Mouse (Mus musculus): ENCODE measurements around the gene Gab1. TPM values are rescaled to one million over a fixed set of nuclear protein-coding genes. Genes with fewer than 3 reads are reported as not detected.

The Gab1 gene
- 0.43 to 0.49 TPM in 2 of 3 replicates, not detected in the other for total RNA-seq (2017)

GRCm38 (mm10) chr8:80880196-80881106, at the start of gene Gab1:
TSS of gene Gab1 (minus strand) at chr8:80880519.
- ATAC-seq (replicated peaks; ENCODE audit: insufficient number of reproducible peaks, low FRiP score, low TSS enrichment, poor library complexity, severe bottlenecking): no peak

- ATAC-seq (replicated peaks; ENCODE audit: insufficient number of reproducible peaks, low FRiP score, low TSS enrichment, poor library complexity, severe bottlenecking): no peak
These were observed 48.5 kb upstream of the Gab1 start for GRCm38 (mm10) chr8:80928770-80929169.

- no peak for ATAC-seq (replicated peaks; ENCODE audit: insufficient number of reproducible peaks, low FRiP score, low TSS enrichment, poor library complexity, severe bottlenecking)
These were observed 43.5 kb upstream of the Gab1 start for GRCm38 (mm10) chr8:80923794-80924316.

- no peak for ATAC-seq (replicated peaks; ENCODE audit: insufficient number of reproducible peaks, low FRiP score, low TSS enrichment, poor library complexity, severe bottlenecking)
These were observed 42.3 kb upstream of the Gab1 start for GRCm38 (mm10) chr8:80922642-80923041.

GRCm38 (mm10) chr8:80919130-80919529, 38.8 kb upstream of the Gab1 start:
- ATAC-seq (replicated peaks; ENCODE audit: insufficient number of reproducible peaks, low FRiP score, low TSS enrichment, poor library complexity, severe bottlenecking): peak; percentile 66

GRCm38 (mm10) chr8:80918531-80918930, 38.2 kb upstream of the Gab1 start:
- no peak for ATAC-seq (replicated peaks; ENCODE audit: insufficient number of reproducible peaks, low FRiP score, low TSS enrichment, poor library complexity, severe bottlenecking)

- no peak for ATAC-seq (replicated peaks; ENCODE audit: insufficient number of reproducible peaks, low FRiP score, low TSS enrichment, poor library complexity, severe bottlenecking)
These were observed 36.3 kb upstream of the Gab1 start for GRCm38 (mm10) chr8:80916463-80917235.

- ATAC-seq (replicated peaks; ENCODE audit: insufficient number of reproducible peaks, low FRiP score, low TSS enrichment, poor library complexity, severe bottlenecking): no peak
These were observed 32.9 kb upstream of the Gab1 start for GRCm38 (mm10) chr8:80913016-80913748.

GRCm38 (mm10) chr8:80911400-80911799, 31.1 kb upstream of the Gab1 start:
- ATAC-seq (replicated peaks; ENCODE audit: insufficient number of reproducible peaks, low FRiP score, low TSS enrichment, poor library complexity, severe bottlenecking): no peak

- ATAC-seq (replicated peaks; ENCODE audit: insufficient number of reproducible peaks, low FRiP score, low TSS enrichment, poor library complexity, severe bottlenecking): no peak
These were observed 28.1 kb upstream of the Gab1 start for GRCm38 (mm10) chr8:80908262-80908907.

GRCm38 (mm10) chr8:80902354-80902753, 22.0 kb upstream of the Gab1 start:
- no peak for ATAC-seq (replicated peaks; ENCODE audit: insufficient number of reproducible peaks, low FRiP score, low TSS enrichment, poor library complexity, severe bottlenecking)

GRCm38 (mm10) chr8:80899364-80899763, 19.0 kb upstream of the Gab1 start:
- ATAC-seq (replicated peaks; ENCODE audit: insufficient number of reproducible peaks, low FRiP score, low TSS enrichment, poor library complexity, severe bottlenecking): no peak

- ATAC-seq (replicated peaks; ENCODE audit: insufficient number of reproducible peaks, low FRiP score, low TSS enrichment, poor library complexity, severe bottlenecking): no peak
These were observed 15.7 kb upstream of the Gab1 start for GRCm38 (mm10) chr8:80896026-80896425.

- no peak for ATAC-seq (replicated peaks; ENCODE audit: insufficient number of reproducible peaks, low FRiP score, low TSS enrichment, poor library complexity, severe bottlenecking)
These were observed 15.1 kb upstream of the Gab1 start for GRCm38 (mm10) chr8:80895397-80895796.

GRCm38 (mm10) chr8:80894528-80894927, 14.2 kb upstream of the Gab1 start:
- ATAC-seq (replicated peaks; ENCODE audit: insufficient number of reproducible peaks, low FRiP score, low TSS enrichment, poor library complexity, severe bottlenecking): no peak

GRCm38 (mm10) chr8:80879426-80880195, 708 bp downstream of the Gab1 start:
- no peak for ATAC-seq (replicated peaks; ENCODE audit: insufficient number of reproducible peaks, low FRiP score, low TSS enrichment, poor library complexity, severe bottlenecking)

GRCm38 (mm10) chr8:80878801-80879425, 1.4 kb downstream of the Gab1 start:
- ATAC-seq (replicated peaks; ENCODE audit: insufficient number of reproducible peaks, low FRiP score, low TSS enrichment, poor library complexity, severe bottlenecking): no peak

Data from monocyte, adult 5-6 weeks (primary cell).